Mouse (Mus musculus): Measurements from ENCODE around the gene Cox5a.

Cox5a gene

DNA sequence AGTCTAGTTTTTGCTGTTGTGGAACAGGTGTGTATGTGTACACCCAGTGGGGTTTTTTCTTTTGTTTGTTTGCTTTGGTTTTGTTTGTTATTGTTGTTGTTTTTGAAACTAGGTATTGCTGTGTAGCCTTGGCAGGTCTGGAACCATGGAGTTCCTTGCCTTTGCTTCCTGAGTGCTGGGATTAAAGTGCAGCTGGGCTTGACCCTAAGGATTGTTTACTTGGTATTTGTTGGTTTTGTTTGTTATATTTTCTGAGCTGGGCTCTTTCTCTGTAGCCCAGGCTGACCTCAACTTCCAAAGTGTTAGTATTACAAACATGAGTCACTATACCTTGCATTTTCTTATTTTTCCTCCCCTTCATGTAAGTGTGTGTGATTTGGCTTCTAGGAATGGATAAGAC, 5.4 kb downstream of the Cox5a start:
- no peak for DNase-seq (ENCODE audit: low spot score)

DNA sequence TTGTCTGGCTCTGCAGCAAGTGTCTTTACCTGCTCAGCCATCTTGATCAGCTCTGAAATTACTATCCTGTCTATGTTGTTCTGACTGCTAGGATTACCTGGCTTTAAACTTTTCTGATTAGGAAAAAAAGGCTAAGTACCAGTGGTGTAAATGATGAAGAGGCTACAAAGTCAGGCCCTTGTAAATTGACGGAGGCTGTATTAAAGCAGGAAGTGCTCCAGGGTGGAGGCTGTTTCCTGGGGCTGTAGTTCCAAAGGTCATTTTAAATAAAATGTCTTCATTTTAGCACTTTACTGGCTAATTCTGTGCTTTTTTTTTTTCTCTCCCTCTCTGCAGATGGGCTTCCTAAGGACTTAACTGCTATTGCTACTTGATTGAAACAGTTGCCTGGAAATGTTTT, 10.9 kb downstream of the Cox5a start:
- DNase-seq (ENCODE audit: low spot score), result no peak

DNA sequence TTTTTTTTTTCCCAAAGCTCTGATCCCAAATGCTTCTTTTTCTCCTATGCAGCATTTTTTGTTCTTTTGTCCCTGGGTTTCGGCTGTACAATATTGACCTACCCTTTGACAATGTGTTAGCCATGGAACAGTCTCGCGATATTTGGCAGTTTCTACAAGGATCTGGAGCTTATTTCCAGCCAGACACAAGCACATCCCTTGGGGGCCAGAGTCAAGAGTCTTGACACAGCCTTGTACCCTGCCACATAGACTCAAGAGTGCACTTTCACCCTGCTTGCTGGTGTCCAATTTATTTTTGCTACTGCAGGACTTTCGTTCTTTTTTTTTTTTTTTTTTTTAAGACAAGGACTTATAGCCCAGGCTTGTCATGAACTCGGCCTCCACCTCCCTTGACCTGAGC, 15.3 kb downstream of the Cox5a start:
- DNase-seq (ENCODE audit: low spot score), result no peak

DNA sequence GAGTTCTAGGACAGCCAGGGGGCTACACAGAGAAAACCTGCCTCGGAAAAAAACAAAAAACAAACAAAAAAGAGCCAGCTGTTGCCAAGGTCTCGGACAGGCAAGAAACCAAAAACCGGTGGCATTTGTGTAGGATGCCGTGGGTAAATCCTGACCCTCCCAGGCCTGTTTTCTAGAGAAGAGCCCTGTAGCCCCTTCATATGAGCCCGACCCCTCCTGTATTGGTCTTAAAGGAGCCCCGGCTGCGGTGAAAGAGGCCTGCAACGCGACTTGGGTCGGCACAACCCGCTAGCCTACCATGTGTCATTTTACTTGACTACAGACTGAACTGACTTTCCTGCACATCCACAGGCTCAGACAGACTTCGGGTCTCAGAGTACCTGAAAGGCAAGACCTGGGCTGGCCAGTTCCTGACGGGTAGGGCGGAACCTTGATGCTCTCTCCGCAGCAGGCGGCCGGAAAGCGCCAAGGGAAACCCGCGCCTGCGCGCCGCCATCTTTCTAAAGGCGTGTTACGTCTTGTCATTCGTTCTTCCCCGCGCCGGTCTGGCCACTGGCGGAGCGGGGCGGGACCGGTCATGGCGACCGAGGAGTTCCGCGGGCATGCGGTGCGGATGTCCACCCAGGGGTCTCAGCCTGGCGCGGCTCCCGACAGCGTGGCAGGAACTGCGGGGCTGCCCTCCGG, 16.1 kb downstream of the Cox5a start, which contains the start of gene Fam219b:
Fam219b (plus strand) TSS at position 485 of the 684 bp plus-strand sequence.
- DNase-seq (ENCODE audit: low spot score), result peak; percentile 83

DNA sequence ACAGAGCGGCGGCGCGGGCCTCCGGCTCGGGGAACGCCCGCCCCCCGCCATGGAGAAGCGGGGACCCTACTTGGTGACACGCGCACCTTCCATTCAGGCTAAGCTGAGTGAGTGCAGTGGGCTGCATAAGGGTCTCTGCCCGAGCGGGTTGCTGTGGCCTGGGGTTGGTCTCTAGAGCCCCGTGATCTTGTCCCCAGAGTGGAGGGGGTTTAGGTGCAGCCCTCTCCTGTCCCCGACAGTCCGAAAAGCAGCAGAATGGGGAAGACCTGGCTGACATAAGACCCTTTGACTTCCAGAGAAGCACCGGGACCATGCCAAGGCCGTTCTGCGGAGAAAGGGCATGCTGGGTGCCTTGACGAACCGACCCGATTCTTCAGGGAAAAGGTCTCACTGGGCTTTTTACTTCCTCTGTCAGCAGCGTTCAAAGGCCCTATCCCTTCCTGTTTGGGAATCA, 16.7 kb downstream of the Cox5a start:
- DNase-seq (ENCODE audit: low spot score), result no peak

DNA sequence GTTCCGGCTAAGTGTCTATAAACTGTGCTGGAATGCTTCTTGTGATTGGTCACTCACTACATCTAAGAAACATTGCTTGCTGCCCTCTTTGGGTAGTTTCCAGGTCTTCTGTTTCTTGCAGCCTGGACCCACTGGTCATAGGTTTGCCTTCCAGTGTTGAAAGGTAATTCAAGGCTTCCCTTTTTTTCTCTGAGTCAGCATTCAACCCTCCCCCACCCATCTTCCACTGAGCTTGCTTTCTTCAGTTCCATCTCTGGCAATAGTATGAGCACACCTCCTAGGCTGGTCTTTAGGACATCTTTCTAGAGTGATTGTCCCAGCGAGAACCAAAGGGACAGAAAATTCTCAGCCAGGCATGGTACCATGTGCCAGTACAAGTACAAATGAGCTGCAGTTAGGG, 18.5 kb downstream of the Cox5a start:
- DNase-seq (ENCODE audit: low spot score), result no peak

DNA sequence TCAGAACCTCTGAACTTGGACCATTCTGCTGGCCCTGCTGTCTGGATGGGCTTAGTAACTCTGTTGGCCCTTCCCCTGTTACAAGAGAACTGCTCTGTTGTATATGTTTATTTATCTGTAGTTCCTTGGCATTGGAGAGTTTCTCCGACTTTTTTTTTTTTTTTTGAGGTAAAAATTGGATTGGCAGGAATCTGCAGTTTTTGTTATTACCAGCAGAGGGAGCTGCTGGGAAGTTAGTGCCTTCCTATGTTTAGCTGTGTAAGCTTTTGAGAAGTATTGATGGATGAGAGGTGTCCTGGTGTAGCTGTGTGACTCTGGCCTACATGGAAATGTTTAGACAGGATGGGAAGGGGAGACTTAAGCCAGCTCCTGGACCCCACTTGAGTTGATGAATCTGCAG, 20.2 kb downstream of the Cox5a start:
- DNase-seq (ENCODE audit: low spot score), result no peak

DNA sequence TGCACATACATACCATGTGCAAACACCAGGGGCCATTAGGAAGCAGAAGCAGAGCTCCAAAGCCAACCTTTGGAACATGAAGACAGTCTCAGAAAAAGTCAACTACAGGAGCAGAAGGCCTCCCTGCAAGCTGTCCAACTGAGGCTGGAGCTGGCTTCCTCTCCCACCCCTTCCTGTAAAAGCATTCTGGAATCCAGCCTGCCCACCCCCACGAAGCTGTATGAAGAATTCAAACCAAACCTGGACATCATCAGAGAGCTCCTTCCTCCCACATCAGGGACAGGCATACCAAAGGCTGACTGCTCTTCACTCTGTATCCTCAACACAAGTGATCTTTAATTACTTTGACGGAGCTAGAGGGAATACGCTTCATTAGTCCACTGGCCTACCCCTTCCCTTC, 22.9 kb downstream of the Cox5a start:
- DNase-seq (ENCODE audit: low spot score), result no peak

DNA sequence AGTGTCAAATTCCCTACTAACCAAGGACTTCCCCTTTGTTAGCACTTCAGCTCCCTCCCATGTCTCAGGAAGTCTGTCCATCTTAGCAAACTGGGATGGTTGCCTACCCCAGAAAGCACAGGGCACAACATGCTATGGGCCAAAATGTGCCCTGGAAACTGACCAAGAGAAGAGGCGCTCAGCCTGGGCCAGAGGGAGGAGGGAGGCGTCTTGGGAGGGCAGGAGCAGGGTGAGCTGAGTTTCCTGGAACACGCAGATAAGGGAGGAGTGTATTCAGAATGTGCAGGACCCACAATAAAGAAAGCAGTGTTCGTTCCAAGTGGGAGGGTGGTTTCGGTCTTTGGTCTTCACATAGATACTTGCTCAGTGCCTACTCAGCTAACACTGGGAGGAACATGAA, 26.2 kb downstream of the Cox5a start:
- DNase-seq (ENCODE audit: low spot score), result no peak

DNA sequence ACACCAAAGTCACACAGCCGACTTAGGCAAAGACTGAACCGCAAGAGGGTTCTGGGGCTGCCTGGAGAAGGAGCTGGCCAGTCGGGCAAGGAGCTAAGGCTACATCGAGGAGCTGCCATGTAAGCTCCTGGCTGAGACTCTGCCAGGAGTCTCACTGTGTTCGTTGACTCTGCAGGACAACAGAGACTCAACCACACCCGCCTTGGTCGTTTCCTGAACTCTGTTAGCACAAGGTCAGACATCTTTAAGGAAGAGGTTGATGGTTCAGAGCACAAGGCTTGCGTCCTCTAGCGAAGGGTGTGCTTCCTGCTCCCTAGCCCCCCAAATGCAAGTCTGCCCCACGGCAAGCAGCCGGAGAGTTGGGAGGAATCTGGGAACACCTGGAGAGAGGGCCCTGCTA, 26.8 kb downstream of the Cox5a start:
- no peak for DNase-seq (ENCODE audit: low spot score)

DNA sequence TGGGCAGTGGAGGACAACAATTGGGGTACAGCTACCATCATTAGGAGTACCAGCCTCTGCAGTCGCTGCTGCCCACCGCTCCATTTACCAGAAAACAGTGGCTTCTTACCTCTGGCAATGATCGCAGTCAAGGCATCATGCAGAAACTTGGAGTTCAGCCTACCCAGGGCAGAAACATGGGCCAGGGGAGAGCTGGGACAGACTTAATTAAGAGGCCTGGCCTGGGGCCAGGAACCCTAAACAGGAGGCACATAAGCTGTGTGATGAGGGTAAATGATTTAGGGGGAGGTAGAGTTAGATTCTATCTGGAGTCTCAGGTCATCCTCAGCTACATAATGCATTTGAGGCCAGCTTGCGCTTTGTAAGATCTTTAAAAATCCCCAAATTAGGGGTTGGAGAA, 28.1 kb downstream of the Cox5a start:
- DNase-seq (ENCODE audit: low spot score), result no peak

DNA sequence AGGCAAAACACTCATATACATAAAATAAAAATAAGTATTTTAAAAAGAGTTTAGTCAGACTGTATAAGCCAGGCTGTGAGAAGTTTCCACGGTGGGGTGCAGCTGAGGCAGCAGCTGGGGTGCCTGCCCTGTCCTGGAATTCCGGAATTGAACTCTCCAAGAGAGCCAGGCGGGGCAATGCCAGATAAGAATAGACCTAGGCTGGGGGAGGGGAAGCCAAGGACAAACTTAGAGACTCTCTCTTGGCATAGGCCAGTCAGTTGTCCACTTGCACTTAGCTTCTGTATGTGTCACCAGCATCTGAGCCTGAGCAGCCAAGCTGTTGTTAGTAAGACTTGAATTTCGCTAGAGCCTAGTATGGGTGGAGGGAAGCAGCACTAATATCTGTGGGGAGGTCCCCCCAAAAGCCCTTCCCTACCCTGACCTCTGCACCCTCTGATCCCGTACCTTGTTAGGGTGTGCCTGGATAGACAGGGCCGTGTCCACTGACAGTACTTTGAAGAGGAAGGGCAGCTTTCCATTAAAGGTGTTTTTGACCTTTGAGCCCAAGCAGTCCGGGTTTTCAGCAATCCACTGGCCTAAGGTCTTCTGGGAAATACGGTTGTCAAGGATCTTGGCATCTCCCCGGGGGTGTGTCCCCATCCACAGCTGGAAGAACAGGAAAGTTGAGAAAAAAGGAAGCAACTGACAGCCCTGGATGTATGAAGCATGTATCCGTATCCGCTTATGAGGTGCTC, 29.2 kb downstream of the Cox5a start:
- DNase-seq (ENCODE audit: low spot score), result no peak

DNA sequence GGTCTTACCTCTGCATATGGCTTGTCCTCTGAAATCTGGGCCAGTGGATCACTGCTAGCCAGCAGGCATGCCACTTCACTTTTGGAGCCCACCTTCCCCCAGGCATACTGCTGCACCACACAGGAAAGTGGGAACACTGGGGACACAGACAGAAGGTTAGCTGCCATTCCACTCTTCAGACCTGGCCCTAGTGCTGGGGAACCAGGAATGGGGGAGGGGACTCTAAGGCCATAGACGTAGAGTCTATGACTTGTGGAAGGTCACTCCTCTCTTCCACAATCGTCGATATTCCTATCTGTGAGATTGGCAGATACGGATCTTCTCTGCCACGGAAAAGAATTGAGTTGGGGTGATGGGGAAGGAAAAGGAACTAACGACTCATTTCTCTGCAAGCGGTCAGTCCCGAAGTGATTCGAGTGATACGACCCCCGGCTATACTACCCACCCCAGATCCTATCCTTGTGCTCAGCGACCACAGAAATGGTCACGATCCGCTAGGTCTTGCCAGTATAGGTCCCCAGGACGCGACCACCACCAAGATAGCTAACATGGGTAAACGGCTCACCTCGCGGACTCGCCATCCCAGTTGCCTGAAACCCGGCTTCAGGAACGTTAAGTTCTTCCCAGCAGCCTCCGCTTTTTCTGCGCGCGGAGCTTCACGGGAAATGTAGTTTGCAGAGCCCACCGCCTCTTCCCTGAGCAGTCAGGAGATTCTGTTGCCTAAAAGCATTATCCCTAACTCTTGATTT, 31.2 kb downstream of the Cox5a start, which contains the start of gene Mpi:
Mpi (minus strand) TSS at position 625 of the 749 bp plus-strand sequence.
- DNase-seq (ENCODE audit: low spot score), result no peak

DNA sequence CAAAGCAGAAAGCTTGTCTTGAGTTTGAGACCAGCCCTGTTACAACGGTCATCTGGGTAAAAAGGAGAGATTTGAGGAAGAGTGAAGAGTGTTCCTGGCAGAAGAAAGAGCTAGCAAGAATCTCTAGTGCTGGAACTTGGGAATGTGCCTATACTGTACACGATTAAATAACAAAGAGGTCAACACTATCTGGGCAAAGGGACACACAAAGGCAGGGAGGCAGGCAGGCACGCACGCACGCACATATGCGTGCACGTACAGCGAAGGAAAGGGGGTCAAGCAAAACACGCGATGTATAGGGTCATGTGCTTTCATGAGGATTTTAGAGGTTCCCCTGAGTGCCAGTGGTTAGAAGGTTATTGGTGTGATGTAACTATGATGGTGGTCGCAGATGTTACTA, 32.0 kb downstream of the Cox5a start:
- no peak for DNase-seq (ENCODE audit: low spot score)

DNA sequence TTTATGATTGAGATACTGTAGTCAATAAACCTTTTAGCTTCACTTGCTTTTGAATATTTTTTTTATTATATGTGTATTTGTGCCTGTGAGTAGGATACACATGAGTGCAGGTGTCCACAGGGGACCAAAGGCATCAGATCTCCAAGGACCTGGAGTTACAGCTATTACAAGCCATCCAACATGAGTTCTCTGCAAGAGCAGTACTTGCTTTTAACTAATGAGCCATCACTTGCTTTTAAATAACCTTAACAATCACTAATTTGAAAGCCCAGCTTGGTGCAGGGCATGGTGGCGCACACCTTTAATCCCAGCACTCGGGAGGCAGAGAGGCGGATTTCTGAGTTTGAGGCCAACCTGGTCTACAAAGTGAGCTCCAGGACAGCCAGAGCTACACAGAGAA, 33.7 kb downstream of the Cox5a start:
- no peak for DNase-seq (ENCODE audit: low spot score)

DNA sequence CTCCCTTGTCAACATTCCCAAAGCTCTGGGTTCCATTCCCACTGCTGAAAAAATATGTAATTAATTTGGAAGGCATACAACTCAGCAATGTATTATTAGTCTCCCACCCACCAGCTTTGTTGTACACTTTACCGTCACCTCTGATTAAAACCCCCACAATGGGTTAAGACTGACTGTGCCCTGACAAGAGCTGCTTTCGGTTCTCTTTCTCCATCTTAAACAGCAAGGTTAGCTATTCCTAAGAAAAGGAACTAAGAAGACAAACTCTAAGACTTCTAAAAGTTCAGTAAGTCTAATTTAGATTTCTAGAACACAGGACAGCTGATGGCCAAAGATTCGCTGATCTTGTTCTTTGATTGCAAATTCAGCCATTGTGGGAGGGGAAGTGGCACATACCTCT, 36.1 kb downstream of the Cox5a start:
- no peak for DNase-seq (ENCODE audit: low spot score)

DNA sequence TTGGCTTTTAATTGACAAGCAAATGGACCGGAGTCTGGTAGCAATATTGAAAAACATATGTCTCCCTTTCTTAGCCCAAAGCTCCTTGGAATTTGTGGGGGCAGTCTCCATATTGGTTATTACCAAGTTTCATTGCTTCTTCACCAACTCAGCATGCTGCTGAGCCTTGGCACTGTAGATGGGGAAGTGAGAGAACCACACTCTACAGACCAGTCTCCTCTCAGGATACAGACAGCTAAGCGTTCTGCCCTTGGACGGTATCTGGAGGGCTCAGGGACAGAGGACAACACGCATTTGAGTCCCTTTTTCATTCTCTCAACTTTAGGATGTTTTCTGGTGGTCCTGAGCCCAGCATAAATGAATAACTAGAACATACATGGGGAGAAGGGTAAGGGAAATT, 37.6 kb downstream of the Cox5a start:
- DNase-seq (ENCODE audit: low spot score), result no peak

DNA sequence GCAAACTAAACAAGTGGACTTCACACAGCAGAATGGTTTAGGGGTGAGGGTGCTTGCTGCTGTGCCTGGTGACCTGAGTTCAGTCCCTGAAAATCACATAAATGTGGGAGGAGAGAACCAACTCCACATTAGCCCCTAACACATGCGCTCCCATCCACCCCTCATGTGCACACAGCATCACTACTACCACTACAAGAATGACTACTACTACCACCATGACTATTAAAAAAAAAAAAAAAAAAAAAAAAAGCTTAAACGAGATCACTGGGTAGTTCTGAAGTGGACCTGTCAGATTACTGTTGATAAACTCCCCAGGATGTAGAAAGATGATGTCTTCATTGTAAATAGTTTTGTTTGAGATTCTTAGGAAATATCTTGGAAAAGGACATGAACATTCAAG, 38.5 kb downstream of the Cox5a start:
- no peak for DNase-seq (ENCODE audit: low spot score)

DNA sequence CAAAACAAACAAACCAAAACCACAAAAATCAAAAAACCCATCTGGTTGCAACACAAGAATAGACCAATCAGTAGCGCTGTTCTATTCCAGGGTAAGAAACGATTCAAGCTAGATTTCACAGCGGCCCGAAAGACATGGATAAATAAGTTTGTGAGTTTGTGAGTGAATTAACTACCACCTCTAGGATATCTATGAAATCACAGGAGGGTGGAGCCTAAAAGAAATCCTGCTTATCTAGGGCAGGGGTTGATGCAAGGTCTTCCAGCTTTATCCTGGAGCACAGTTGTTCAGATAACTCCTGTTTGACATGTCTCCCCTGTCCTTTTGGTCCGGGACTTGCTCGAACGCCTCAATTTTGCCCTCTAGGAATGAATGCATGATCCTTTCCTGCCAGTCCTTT, 39.2 kb downstream of the Cox5a start:
- no peak for DNase-seq (ENCODE audit: low spot score)

DNA sequence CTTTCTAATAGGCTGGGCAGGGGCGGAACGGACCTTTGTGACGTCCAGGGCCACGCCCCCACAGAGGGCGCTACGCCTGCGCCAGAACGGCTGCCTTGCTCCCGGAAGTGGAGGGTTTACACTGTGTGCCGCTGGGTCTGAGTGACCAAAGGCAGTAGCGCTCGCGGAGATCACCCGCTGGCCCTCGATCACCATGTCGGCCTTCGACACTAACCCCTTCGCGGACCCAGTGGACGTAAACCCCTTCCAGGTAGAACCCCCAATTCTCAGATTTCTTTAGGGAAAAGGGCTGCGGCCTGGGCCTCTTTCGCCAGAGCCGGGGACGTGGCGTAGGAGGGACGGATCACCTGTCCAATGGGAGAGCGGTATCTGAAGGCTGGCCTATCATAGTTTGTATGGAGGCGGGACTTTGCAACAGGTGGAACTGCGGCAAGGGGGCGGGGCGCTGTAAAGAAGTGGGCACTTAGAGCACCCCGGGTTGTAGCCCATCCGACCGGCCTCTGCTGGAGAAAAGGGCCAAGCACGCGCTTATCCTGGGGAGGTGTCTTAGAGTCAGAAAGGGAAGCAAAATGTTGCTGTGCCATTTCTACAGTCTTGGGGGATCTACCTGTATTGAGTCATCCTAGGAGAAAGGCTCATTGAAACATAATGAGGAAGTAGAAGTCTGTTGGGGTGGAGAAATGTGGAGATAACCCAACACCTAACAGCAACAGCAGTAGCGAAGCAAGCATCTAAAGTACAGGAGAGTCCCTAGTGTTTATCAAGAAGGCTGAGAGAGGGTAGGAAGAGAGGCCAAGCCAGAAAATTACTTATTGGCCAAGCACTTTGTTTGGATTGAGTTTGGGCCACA, 40.0 kb downstream of the Cox5a start, which contains the start of gene Scamp2:
Scamp2 (plus strand) TSS at position 83 of the 850 bp plus-strand sequence.
- DNase-seq (ENCODE audit: low spot score), result peak; percentile 93

DNA sequence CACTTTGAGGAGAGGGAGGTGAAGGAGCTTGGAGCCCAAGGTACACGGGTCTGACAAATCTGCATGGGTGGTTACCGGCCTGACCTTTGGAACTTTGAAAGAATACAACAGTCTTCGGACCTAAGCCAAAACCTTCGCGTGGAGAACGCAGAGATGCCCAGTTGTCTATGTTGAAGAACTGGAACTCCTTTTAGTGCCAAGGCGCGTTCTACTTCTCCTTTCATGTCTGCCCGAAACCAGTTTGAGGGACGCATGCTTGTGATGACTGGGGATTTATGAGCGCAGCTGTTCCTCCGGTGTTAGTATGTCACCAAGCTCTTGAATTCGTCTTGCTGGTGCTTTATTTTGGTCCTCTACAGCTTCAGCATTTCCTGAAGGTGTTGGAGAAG, 40.6 kb downstream of the Cox5a start:
- no peak for DNase-seq (ENCODE audit: low spot score)

DNA sequence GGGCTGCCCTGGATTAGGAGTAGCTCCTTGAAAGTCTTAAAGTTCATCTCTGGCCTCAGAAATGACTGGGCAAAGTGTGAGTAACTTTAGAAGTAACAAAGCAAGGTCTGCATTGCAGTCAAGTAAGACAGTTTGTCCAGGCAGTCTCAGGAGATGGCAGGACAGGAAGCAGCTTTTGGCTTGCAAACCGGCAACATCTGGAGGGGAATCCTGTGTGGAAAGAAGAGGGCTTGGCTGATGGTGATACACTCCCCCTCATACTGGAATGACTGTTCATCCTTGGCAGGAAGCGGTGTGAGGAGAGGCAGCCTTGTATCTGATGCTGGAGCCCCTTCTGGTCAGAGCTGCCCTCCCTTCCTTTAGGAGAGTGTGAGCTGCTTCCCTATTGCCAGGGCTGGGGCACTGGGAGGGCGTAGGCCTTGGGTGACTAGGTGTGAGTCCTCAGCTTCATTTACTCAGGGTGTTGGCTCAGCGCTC, 41.9 kb downstream of the Cox5a start:
- DNase-seq (ENCODE audit: low spot score), result no peak

Measured in spleen, adult 12 weeks (tissue).